Mouse (Mus musculus): ENCODE results near the gene Trim27. TPM values are rescaled to one million over a fixed set of nuclear protein-coding genes. Genes with fewer than 3 reads are reported as not detected.

Trim27 gene
- polyA plus RNA-seq, 1 experiment from 2014 or later, result 63.3 TPM

DNA sequence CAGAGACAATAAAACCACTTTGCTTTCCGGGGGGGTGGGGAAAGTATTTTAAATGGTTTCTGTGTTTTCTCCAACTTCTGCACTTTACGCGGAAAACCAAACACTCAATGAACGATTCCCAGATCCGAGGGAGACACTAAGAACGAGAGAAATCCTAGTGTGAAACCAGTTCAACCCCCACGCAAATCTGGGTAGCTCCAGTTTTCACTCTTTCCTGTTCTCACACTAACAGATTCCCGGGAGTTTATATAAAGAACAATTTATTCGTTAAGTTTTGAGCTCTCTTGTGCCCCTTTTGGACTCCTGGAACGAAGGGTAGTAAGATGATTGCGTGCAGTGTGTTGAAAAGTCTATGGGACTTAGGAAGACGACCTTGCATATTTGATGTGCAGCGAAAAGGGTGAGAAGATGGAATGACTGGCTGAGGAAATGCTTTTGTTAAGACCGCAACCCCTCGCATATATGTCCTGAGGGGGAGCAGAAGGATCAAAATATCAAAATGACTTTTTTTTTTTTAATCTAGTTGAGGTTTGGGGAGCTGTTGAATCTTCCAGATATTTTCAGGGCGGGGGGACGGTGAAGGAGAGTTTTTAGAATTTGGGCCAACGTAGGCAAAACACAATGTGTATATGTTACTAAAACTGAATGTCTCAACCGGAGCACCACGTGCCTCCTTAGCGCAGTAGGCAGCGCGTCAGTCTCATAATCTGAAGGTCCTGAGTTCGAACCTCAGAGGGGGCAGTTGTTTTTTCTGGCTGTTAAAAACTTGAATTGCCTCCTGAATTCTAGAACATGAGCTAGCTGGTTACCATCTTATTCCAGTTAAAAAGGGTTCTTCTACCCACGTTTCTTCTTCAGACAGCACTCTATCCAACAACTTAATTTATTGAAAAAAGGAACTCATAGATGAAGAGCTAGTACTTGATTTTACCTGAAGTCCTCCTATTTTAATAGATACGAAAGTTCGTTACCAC, 12.0 kb upstream of the Trim27 start:
- H3K4me2 ChIP-seq (replicated peaks; ENCODE audit: low read depth, low read length), result peak overlapping the region; percentile 79
- 0 out of 2 replicates have a peak overlapping the region, but pooled peaks have one; percentile 19 for H3K9ac ChIP-seq (replicated peaks; ENCODE audit: low read depth)
- peak; percentile 90 for DNase-seq (ENCODE audit: low spot score)
- 0 out of 2 replicates have a peak, but pooled peaks cover 3% of the 10 kb centered on the region for H3K4me1 ChIP-seq (ENCODE audit: insufficient read depth, low read depth, low read length)
- TF ChIP-seq EP300 (IDR thresholded peaks at IDR 0.05) (peak; percentile 49; the same call in 1 of the 2 replicates), CTCF (IDR thresholded peaks at IDR 0.05) (no peak)
- H3K36me3 ChIP-seq (ENCODE audit: insufficient read depth, low read length), result no peaks in the 10 kb centered on the region
- 2% methylated on average over 27 of the region's 27 CpGs for WGBS
- H3K4me3 ChIP-seq (ENCODE audit: low read depth, low read length), result peak overlapping the region; percentile 53
- peak; percentile 69 for ATAC-seq
- no peaks in the 10 kb centered on the region for H3K9me3 ChIP-seq (ENCODE audit: low read length)
- H3K27ac ChIP-seq (ENCODE audit: low read length), result no peak overlapping the region
- no peaks in the 10 kb centered on the region for H3K27me3 ChIP-seq (replicated peaks; ENCODE audit: insufficient read depth, low read length)

DNA sequence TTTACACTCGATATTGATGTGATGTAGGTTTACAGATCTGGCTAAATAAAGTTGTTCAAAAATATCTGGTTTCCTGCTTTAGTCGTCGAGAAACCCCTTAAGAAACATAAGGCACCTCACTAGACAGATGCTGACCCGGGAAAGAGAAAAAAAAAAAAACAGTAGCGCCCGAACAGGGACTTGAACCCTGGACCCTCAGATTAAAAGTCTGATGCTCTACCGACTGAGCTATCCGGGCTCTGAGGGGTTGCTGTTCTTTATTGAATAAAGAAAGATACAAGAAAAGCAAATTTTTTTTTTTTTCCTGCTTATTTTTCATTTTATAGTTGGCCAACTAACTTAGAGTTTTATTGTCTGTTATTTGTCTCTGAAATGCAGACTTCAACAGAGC, 11.3 kb upstream of the Trim27 start:
- WGBS, result 1% methylated on average over 8 of the region's 8 CpGs
- ATAC-seq (peak; percentile 43; the same call in 1 of the 2 replicates), DNase-seq (ENCODE audit: low spot score) (peak; percentile 48)
- Histone ChIP-seq H3K4me3 (ENCODE audit: low read depth, low read length) (peak overlapping the region; percentile 53), H3K4me1 (ENCODE audit: insufficient read depth, low read depth, low read length) (0 out of 2 replicates have a peak, but pooled peaks cover 3% of the 10 kb centered on the region), H3K9me3 (ENCODE audit: low read length) (no peaks in the 10 kb centered on the region), H3K36me3 (ENCODE audit: insufficient read depth, low read length) (no peaks in the 10 kb centered on the region), H3K27me3 (replicated peaks; ENCODE audit: insufficient read depth, low read length) (no peaks in the 10 kb centered on the region), H3K9ac (replicated peaks; ENCODE audit: low read depth) (peak overlapping the region; percentile 44; the same call in 1 of the 2 replicates), H3K27ac (ENCODE audit: low read length) (no peak overlapping the region), H3K4me2 (replicated peaks; ENCODE audit: low read depth, low read length) (peak overlapping the region; percentile 79)
- TF ChIP-seq CTCF (IDR thresholded peaks at IDR 0.05), result no peak
- TF ChIP-seq EP300 (IDR thresholded peaks at IDR 0.05), result no peak

DNA sequence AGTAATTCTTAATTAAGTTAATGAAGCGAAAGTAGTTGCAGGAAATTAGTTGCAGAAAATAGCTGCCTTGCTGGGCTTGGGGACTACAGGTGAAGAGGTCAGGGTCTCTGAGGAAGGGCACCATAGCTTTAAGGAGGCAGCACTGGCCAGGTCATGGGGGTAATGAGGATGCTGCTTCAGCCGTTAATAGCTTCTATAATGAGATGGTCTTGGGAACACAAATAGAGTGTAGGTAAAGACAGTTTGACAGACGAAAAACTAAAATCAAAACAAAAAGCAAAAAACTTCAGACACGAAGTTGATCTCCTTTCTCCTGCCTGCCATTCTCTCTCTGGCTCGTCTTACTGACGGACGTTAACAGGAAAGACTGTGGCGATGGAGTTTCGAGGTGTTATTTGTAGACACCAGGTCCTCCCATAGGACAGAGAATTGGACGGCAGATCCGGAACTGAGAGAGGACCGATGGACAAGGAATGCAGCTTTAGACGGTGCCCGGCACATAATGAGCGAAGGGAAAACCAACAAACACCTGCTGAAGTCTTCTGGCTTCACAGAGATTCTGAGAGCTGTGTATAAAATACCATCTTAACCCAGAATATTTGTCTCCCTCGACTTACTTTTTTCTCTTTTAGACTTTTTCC, 10.8 kb upstream of the Trim27 start:
- Histone ChIP-seq H3K27ac (ENCODE audit: low read length) (peak overlapping the region; percentile 52; the same call in 1 of the 2 replicates), H3K9me3 (ENCODE audit: low read length) (no peaks in the 10 kb centered on the region), H3K4me1 (ENCODE audit: insufficient read depth, low read depth, low read length) (0 out of 2 replicates have a peak, but pooled peaks cover 3% of the 10 kb centered on the region), H3K4me3 (ENCODE audit: low read depth, low read length) (peak overlapping the region; percentile 53), H3K4me2 (replicated peaks; ENCODE audit: low read depth, low read length) (peak overlapping the region; percentile 79), H3K36me3 (ENCODE audit: insufficient read depth, low read length) (no peaks in the 10 kb centered on the region), H3K27me3 (replicated peaks; ENCODE audit: insufficient read depth, low read length) (no peaks in the 10 kb centered on the region), H3K9ac (replicated peaks; ENCODE audit: low read depth) (peak overlapping the region; percentile 44)
- ATAC-seq, result no peak
- DNase-seq (ENCODE audit: low spot score), result peak; percentile 52
- TF ChIP-seq EP300 (IDR thresholded peaks at IDR 0.05) (no peak), CTCF (IDR thresholded peaks at IDR 0.05) (no peak)
- WGBS, result 1% methylated on average over 16 of the region's 16 CpGs

DNA sequence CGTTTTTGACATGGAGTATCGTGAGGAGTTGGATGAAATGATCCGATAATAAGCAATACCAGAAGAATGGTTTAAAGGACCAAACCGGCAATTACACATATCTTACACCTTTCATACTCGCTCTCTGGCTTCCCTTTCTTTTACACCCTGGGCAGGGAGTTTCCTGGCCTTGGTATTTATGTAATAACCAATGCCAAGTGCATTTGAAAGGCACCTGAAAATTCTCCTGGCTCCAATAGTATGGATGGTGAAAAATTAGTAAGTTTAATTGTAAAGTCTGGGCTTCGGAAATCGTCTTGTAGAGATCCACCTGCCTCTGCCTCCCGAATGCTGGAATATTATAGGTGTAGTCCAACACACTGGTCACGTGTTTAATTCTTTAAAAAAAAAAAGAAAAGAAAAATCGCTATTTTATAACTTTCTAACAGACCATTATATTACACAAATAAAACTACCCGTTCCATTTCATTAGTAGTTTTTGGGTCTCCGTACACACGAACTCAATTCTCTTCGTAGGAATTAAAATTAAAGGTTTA, 10.1 kb upstream of the Trim27 start:
- WGBS, result 2% methylated on average over 14 of the region's 14 CpGs

DNA sequence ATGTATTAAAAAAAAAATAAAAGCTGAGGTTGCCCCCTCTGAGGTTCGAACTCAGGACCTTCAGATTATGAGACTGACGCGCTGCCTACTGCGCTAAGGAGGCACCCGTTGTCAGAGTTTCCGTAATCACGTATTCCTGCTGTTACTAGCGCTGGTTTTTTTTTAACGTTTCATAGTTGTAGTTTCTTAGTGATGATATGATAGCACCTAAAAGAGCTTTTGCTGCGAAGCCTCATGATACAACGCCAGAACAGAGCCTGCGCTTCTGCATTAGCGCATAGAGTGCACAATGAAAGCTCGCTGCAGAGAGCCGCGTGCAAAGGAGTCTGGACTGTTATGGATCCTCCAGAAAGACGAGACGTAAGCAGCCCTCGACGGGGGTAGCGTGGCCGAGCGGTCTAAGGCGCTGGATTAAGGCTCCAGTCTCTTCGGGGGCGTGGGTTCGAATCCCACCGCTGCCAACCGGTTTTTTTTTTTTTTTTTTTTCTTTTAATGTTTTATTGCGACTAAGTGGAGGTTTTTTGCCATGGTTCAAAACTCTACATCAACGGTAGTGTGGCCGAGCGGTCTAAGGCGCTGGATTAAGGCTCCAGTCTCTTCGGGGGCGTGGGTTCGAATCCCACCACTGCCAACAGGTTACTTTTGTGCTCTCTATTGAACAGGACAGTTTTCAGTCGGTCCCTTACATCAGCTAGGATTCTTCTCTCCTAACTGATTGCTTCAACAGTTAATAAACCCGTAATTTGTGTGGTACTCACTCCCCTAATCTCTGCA, 9.4 kb upstream of the Trim27 start:
- Histone ChIP-seq H3K4me2 (replicated peaks; ENCODE audit: low read depth, low read length) (peak overlapping the region; percentile 79), H3K4me1 (ENCODE audit: insufficient read depth, low read depth, low read length) (0 out of 2 replicates have a peak, but pooled peaks cover 3% of the 10 kb centered on the region), H3K36me3 (ENCODE audit: insufficient read depth, low read length) (no peaks in the 10 kb centered on the region), H3K27ac (ENCODE audit: low read length) (0 out of 2 replicates have a peak overlapping the region, but pooled peaks have one; percentile 32), H3K27me3 (replicated peaks; ENCODE audit: insufficient read depth, low read length) (no peaks in the 10 kb centered on the region), H3K9me3 (ENCODE audit: low read length) (no peaks in the 10 kb centered on the region), H3K9ac (replicated peaks; ENCODE audit: low read depth) (no peak overlapping the region), H3K4me3 (ENCODE audit: low read depth, low read length) (peak overlapping the region; percentile 53)
- ATAC-seq (peak; percentile 73), DNase-seq (ENCODE audit: low spot score) (peak; percentile 83)
- TF ChIP-seq CTCF (IDR thresholded peaks at IDR 0.05), result no peak
- 0 out of 2 replicates have a peak, but pooled peaks have one; percentile 43 for TF ChIP-seq EP300 (IDR thresholded peaks at IDR 0.05)
- 1% methylated on average over 39 of the region's 39 CpGs for WGBS

More for the DNA sequence above, 10.1 kb upstream of the Trim27 start:
- Histone ChIP-seq H3K27ac (ENCODE audit: low read length) (0 out of 2 replicates have a peak overlapping the region, but pooled peaks have one; percentile 52), H3K36me3 (ENCODE audit: insufficient read depth, low read length) (no peaks in the 10 kb centered on the region), H3K4me2 (replicated peaks; ENCODE audit: low read depth, low read length) (peak overlapping the region; percentile 79), H3K27me3 (replicated peaks; ENCODE audit: insufficient read depth, low read length) (no peaks in the 10 kb centered on the region), H3K4me1 (ENCODE audit: insufficient read depth, low read depth, low read length) (0 out of 2 replicates have a peak, but pooled peaks cover 3% of the 10 kb centered on the region), H3K9me3 (ENCODE audit: low read length) (no peaks in the 10 kb centered on the region), H3K4me3 (ENCODE audit: low read depth, low read length) (peak overlapping the region; percentile 53), H3K9ac (replicated peaks; ENCODE audit: low read depth) (peak overlapping the region; percentile 44; the same call in 1 of the 2 replicates)
- ATAC-seq (no peak), DNase-seq (ENCODE audit: low spot score) (peak; percentile 35)
- TF ChIP-seq CTCF (IDR thresholded peaks at IDR 0.05), result no peak
- no peak for TF ChIP-seq EP300 (IDR thresholded peaks at IDR 0.05)
